Mouse (Mus musculus): ENCODE data around the gene Ccdc102a. TPM values are rescaled to one million over a fixed set of nuclear protein-coding genes. Genes with fewer than 3 reads are reported as not detected.

Gene Ccdc102a
- polyA plus RNA-seq (2011; ENCODE audit: insufficient read depth, insufficient read length, low replicate concordance, missing spikeins) = 0.70 and 2.8 TPM in 2 replicates

DNA sequence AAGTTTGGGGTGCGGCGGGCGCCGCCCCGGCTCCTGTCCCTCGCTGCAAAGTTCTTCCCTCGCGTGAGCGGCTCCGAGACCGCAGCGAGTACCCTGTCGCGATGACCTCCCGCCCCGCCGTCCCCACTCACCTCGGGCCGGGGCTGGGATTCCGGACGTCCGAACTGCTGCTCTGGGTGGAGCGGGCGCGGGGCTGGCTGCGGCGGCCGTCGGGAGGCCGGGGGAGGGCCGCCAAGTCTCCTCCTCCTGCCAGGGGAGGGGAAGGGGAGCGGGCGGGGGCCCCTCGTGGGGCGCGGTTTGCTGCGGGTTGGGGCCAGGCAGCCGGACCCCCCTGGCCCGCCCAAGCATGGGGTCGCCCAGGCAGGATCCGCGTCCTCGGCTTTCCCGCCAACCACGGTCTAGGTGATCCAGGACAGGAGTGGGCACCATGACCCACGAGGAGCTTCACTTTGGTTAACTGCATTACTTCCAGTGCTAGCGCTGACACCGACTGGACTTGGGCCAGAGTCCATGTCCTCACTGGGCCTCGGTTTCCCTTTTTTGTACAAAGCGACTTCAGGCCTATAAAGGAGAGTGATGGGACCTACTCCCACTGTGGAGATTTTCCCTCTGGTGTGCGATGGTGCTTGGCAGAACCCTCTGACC, at the start of gene Ccdc102a:
Gene Ccdc102a (minus strand): TSS at position 248 of the 645 bp plus-strand sequence.
- Histone ChIP-seq H3K4me3 (replicated peaks; ENCODE audit: control insufficient read depth, low read depth, low read length) (peak within 1 kb of the TSS; percentile 56), H3K27ac (ENCODE audit: control insufficient read depth, insufficient read depth, low read depth, low read length, poor library complexity) (no peak within 1 kb of the TSS), H3K4me1 (ENCODE audit: control insufficient read depth, insufficient read depth, low read length) (no peaks in the 10 kb centered on the region; the same call in 1 of the 2 replicates)
- 8% methylated on average over 40 of the region's 51 CpGs for WGBS
- TF ChIP-seq CTCF (IDR thresholded peaks at IDR 0.05; ENCODE audit: control insufficient read depth, insufficient read depth, low read length) = no peak
- TF ChIP-seq POLR2A (IDR thresholded peaks at IDR 0.05; ENCODE audit: borderline replicate concordance, control insufficient read depth, low read depth, low read length) = no peak

DNA sequence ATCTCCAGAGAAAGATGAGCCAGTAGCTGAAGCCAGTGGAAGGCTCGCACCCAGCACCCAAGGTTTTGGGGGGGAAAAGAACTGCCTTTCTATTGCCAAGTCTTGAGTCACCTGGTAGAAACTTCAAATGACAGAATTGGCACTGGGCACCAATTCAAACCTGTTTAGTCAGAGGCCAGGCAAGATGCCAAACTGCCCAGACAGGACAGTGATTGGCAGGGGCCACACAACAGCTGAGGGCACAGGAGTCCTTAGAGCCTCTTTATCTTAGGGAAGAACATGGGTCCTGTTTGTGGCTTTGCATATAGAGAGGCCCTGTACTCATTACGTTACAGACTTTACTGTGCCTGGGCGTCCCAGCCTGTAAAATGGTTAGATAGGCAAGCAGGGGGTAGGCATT, 49.7 kb upstream of the Ccdc102a start:
- 44% methylated on average over 3 of the region's 3 CpGs for WGBS
- TF ChIP-seq CTCF (IDR thresholded peaks at IDR 0.05; ENCODE audit: control insufficient read depth, insufficient read depth, low read length) (no peak), POLR2A (IDR thresholded peaks at IDR 0.05; ENCODE audit: borderline replicate concordance, control insufficient read depth, low read depth, low read length) (no peak)
- Histone ChIP-seq H3K27ac (ENCODE audit: control insufficient read depth, insufficient read depth, low read depth, low read length, poor library complexity) (no peak overlapping the region), H3K4me3 (replicated peaks; ENCODE audit: control insufficient read depth, low read depth, low read length) (no peak overlapping the region), H3K4me1 (ENCODE audit: control insufficient read depth, insufficient read depth, low read length) (peaks cover 9% of the 10 kb centered on the region)

DNA sequence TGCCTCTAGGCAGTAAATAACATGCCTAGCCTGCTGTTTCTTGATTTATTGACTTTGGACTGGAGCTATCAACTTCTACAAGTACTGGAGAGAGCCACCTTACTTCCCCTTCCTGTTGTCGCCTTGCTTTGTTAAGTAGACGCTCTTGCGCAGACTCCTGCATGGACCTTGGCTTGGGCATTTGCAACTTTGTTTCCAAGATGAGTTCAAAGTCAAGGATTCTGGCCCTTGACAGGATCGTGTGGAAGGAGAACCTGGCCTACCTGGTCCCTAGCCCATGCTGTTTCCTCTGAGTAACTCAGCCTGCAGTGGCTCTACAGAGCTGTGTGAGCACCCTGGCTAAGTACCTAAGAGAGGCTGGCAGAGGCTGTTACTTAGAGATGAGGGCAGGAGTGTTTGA, 49.2 kb upstream of the Ccdc102a start:
- Histone ChIP-seq H3K4me1 (ENCODE audit: control insufficient read depth, insufficient read depth, low read length) (peaks cover 9% of the 10 kb centered on the region), H3K27ac (ENCODE audit: control insufficient read depth, insufficient read depth, low read depth, low read length, poor library complexity) (no peak overlapping the region), H3K4me3 (replicated peaks; ENCODE audit: control insufficient read depth, low read depth, low read length) (no peak overlapping the region)
- 8% methylated on average over 4 of the region's 4 CpGs for WGBS
- TF ChIP-seq POLR2A (IDR thresholded peaks at IDR 0.05; ENCODE audit: borderline replicate concordance, control insufficient read depth, low read depth, low read length) (no peak), CTCF (IDR thresholded peaks at IDR 0.05; ENCODE audit: control insufficient read depth, insufficient read depth, low read length) (no peak)

DNA sequence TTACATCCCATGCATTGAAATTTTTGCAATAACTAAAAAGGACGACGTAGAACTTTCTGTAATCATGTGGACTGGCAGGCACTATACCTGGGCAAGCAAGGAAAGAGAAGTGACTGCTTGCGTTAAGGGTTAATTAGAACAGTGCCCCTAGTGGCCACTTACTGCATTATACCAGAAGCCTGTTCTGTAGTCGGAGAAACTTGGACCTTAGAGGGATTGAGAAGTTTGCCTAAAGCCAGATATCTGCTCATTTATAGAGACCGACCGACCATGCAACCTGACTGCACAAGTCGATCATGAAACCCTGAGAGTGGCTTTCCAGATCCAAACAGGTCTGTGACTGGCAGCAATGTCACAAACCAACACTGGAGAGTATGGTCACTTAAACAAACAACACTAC, 48.7 kb upstream of the Ccdc102a start:
- Histone ChIP-seq H3K27ac (ENCODE audit: control insufficient read depth, insufficient read depth, low read depth, low read length, poor library complexity) (no peak overlapping the region), H3K4me3 (replicated peaks; ENCODE audit: control insufficient read depth, low read depth, low read length) (no peak overlapping the region), H3K4me1 (ENCODE audit: control insufficient read depth, insufficient read depth, low read length) (peaks cover 9% of the 10 kb centered on the region)
- TF ChIP-seq CTCF (IDR thresholded peaks at IDR 0.05; ENCODE audit: control insufficient read depth, insufficient read depth, low read length) (no peak), POLR2A (IDR thresholded peaks at IDR 0.05; ENCODE audit: borderline replicate concordance, control insufficient read depth, low read depth, low read length) (no peak)
- WGBS = 2% methylated on average over 7 of the region's 7 CpGs

DNA sequence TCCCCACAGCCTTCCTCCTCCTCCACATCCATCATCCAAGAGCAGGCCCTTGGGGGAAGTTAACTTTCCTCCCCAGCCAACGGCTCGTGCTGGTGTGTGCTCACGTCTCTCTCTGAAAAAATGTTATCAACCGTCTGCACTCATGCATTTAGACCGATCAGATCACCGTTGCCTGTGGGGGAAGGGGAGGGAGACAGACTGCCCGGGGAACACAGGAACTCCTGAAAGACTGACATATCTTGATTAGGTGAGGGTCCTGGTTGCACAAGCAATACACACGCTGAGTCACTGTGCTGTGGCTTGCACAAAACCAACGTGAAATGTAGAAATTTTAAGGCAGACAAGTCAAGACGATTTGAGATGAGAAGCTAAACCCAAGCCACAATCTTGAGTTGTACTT, 46.9 kb upstream of the Ccdc102a start:
- no peak overlapping the region for H3K4me3 ChIP-seq (replicated peaks; ENCODE audit: control insufficient read depth, low read depth, low read length)
- peaks cover 9% of the 10 kb centered on the region for H3K4me1 ChIP-seq (ENCODE audit: control insufficient read depth, insufficient read depth, low read length)
- no peak for TF ChIP-seq CTCF (IDR thresholded peaks at IDR 0.05; ENCODE audit: control insufficient read depth, insufficient read depth, low read length)
- no peak for TF ChIP-seq POLR2A (IDR thresholded peaks at IDR 0.05; ENCODE audit: borderline replicate concordance, control insufficient read depth, low read depth, low read length)
- H3K27ac ChIP-seq (ENCODE audit: control insufficient read depth, insufficient read depth, low read depth, low read length, poor library complexity) = peak overlapping the region; percentile 28
- WGBS = 4% methylated on average over 10 of the region's 10 CpGs

DNA sequence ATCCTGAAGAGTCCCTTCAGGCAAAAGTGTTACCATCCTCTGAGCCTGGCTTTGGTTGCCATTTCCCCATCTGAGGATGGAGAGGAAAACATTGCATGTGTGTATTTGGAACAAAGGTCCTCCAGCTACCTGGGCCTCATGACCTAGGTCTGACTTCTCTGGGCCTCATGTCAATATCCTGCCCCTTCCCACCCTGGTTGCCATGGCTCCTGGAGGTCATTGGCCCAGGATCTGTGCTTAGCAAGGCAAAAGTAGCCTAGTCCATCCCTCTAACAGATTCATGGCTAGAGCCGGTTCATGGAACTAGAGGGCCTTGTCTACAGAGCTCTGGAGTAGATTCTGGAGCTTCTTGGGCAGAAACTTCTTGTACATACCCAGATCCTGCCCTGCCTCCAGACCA, 44.3 kb upstream of the Ccdc102a start:
- TF ChIP-seq CTCF (IDR thresholded peaks at IDR 0.05; ENCODE audit: control insufficient read depth, insufficient read depth, low read length) = no peak
- no peak for TF ChIP-seq POLR2A (IDR thresholded peaks at IDR 0.05; ENCODE audit: borderline replicate concordance, control insufficient read depth, low read depth, low read length)
- H3K27ac ChIP-seq (ENCODE audit: control insufficient read depth, insufficient read depth, low read depth, low read length, poor library complexity) = no peak overlapping the region
- WGBS = 95% methylated on average over 1 of the region's 1 CpGs
- peaks cover 9% of the 10 kb centered on the region for H3K4me1 ChIP-seq (ENCODE audit: control insufficient read depth, insufficient read depth, low read length)
- no peak overlapping the region for H3K4me3 ChIP-seq (replicated peaks; ENCODE audit: control insufficient read depth, low read depth, low read length)

DNA sequence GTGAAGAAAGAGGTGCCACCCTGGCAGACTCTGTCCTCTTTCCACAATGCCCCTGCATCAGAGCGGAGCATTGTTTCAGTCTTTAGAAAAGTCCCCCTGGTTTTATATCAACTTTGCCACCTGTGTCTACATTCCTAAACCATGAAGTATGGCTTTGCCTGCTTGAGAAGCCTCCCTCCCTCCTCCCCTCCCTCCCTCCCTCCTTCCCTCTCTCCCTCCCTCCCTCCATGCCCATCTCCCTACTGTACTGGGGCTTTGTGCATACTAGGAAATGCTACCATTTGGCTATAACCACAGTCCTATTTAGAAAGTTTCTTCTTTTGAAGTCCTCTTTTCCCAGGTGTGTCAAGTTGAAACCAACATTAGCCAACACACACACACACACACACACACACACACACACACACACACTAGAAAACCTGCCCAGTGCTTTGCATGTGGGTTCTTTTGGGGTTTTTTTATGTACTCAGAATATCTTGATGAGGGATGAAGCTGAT, 38.2 kb upstream of the Ccdc102a start:
- Histone ChIP-seq H3K4me3 (replicated peaks; ENCODE audit: control insufficient read depth, low read depth, low read length) (no peak overlapping the region), H3K27ac (ENCODE audit: control insufficient read depth, insufficient read depth, low read depth, low read length, poor library complexity) (no peak overlapping the region), H3K4me1 (ENCODE audit: control insufficient read depth, insufficient read depth, low read length) (peaks cover 6% of the 10 kb centered on the region)
- TF ChIP-seq CTCF (IDR thresholded peaks at IDR 0.05; ENCODE audit: control insufficient read depth, insufficient read depth, low read length) (no peak), POLR2A (IDR thresholded peaks at IDR 0.05; ENCODE audit: borderline replicate concordance, control insufficient read depth, low read depth, low read length) (no peak)
- 48% methylated on average over 1 of the region's 1 CpGs for WGBS

DNA sequence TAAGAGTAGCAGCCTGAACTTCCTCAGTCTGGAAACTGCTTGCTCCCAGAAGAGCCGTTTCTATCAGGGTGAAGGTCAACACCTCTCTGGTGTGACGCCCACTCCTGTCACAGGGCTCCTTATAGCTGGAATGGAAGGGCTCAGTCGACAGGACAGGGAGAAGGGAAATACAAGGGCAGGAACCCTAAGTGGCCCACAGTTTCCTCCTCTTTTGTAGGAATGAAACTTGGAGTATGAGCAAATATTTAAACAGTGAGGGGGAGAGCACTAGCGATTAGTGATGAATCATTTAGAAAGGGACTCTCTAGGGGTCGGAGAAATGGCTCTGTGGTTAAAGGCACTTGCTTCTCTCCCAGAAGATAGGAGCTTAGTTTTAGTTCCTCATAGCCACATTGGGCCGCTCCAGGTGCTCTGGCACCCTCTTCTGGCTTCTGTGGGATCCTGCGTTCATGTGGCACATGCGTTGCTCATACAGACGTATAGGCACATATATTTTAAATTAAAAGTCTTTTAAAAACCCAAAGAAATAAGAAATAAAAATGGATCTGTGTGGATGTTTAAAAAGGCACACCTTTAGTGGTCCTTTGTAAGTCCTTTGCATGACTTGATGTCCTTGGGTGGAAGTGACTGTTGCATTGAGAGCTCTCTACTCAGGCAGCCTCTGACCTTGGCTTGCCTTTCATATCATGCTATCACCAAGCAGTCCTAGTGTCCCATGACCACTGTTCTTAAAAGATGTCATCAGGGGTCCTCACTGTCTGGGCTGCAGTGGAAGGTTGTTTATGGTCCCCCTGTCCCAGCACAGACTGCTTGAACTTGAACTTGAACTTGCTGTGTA, 37.2 kb upstream of the Ccdc102a start:
- Histone ChIP-seq H3K4me1 (ENCODE audit: control insufficient read depth, insufficient read depth, low read length) (peaks cover 6% of the 10 kb centered on the region), H3K4me3 (replicated peaks; ENCODE audit: control insufficient read depth, low read depth, low read length) (no peak overlapping the region), H3K27ac (ENCODE audit: control insufficient read depth, insufficient read depth, low read depth, low read length, poor library complexity) (peak overlapping the region; percentile 46)
- peak; percentile 88 for TF ChIP-seq CTCF (IDR thresholded peaks at IDR 0.05; ENCODE audit: control insufficient read depth, insufficient read depth, low read length)
- TF ChIP-seq POLR2A (IDR thresholded peaks at IDR 0.05; ENCODE audit: borderline replicate concordance, control insufficient read depth, low read depth, low read length) = no peak
- under 1% methylated on average over 9 of the region's 9 CpGs for WGBS
